Mouse (Mus musculus) heart, postnatal 10 days (tissue): Measurements from ENCODE around the gene Cbx7. TPM values are rescaled to one million over a fixed set of nuclear protein-coding genes. Genes with fewer than 3 reads are reported as not detected.
A peak's percentile ranks its signal among the peaks of the same experiment; 100 is the strongest.

Experiments
- DNase-seq, 2 experiments: peaks; one replicate each; pipeline ENCODE4 v3.0.0; 2021
- intact Hi-C: fragments of 180-260 bp; cut with DNase I; formaldehyde crosslinking; loops from one replicate; pipeline ENCODE4 v1.15.1; 2025
- total RNA-seq, 2 experiments: library from RNA; stranded (reverse); gene quantifications; 2 replicates each; pipeline ENCODE4 v1.2.3; 2021

The Cbx7 gene
- total RNA-seq, 2 experiments from 2014 or later: 3.0 to 3.8 TPM

- intact Hi-C loops: loop anchor here (2.0 kb wide), 3 partner anchors 48 to 70 kb away; no protein-coding TSS in a partner anchor
- DNase-seq: peak; percentile 87 to 91
These were observed 33.9 kb upstream of the Cbx7 start for GRCm38 (mm10) chr15:80004644-80005340.

GRCm38 (mm10) chr15:80003581-80003980 lies 32.7 kb upstream of the Cbx7 start:
- DNase-seq: peak in 1 of 2 experiments; percentile 38
- intact Hi-C loops: no loop called here

- no peak for DNase-seq
- intact Hi-C loops: no loop called here
These were observed 30.7 kb upstream of the Cbx7 start for GRCm38 (mm10) chr15:80001601-80002000.

- intact Hi-C loops: no loop called here
- DNase-seq: no peak
These were observed 29.8 kb upstream of the Cbx7 start for GRCm38 (mm10) chr15:80000694-80001093.

GRCm38 (mm10) chr15:79997988-79998387 lies 27.1 kb upstream of the Cbx7 start:
- DNase-seq: no peak
- intact Hi-C loops: no loop called here

- intact Hi-C loops: no loop called here
- no peak for DNase-seq
These were observed 25.9 kb upstream of the Cbx7 start for GRCm38 (mm10) chr15:79996781-79997180.

GRCm38 (mm10) chr15:79995552-79995951 lies 24.6 kb upstream of the Cbx7 start:
- no peak for DNase-seq
- intact Hi-C loops: no loop called here

- no peak for DNase-seq
- intact Hi-C loops: loop anchor here (5.0 kb wide), 1 partner anchor 37 kb away; no protein-coding TSS in a partner anchor
These were observed 23.6 kb upstream of the Cbx7 start for GRCm38 (mm10) chr15:79994566-79994965.

GRCm38 (mm10) chr15:79986182-79986581 lies 15.3 kb upstream of the Cbx7 start:
- intact Hi-C loops: no loop called here
- DNase-seq: no peak

GRCm38 (mm10) chr15:79985471-79985870 lies 14.6 kb upstream of the Cbx7 start:
- DNase-seq: no peak
- intact Hi-C loops: no loop called here

GRCm38 (mm10) chr15:79984152-79984551 lies 13.2 kb upstream of the Cbx7 start:
- DNase-seq: no peak
- intact Hi-C loops: no loop called here

GRCm38 (mm10) chr15:79980716-79981115 lies 9.8 kb upstream of the Cbx7 start:
- no peak for DNase-seq
- intact Hi-C loops: no loop called here

- DNase-seq: no peak
- intact Hi-C loops: no loop called here
These were observed 1.3 kb upstream of the Cbx7 start for GRCm38 (mm10) chr15:79972186-79972585.

GRCm38 (mm10) chr15:79970491-79970890 lies 428 bp downstream of the Cbx7 start:
- intact Hi-C loops: no loop called here
- no peak for DNase-seq

- no peak for DNase-seq
- intact Hi-C loops: no loop called here
These were observed 3.6 kb downstream of the Cbx7 start for GRCm38 (mm10) chr15:79967346-79967745.

GRCm38 (mm10) chr15:79964376-79964775 lies 6.5 kb downstream of the Cbx7 start:
- no peak for DNase-seq
- intact Hi-C loops: no loop called here

GRCm38 (mm10) chr15:79962661-79963060 lies 8.3 kb downstream of the Cbx7 start:
- intact Hi-C loops: no loop called here
- DNase-seq: no peak

GRCm38 (mm10) chr15:79961366-79961921 lies 9.5 kb downstream of the Cbx7 start:
- DNase-seq: peak; percentile 53 to 60
- intact Hi-C loops: no loop called here

- DNase-seq: no peak
- intact Hi-C loops: loop anchor here (5.0 kb wide), 1 partner anchor 34 kb away; no protein-coding TSS in a partner anchor
These were observed 12.5 kb downstream of the Cbx7 start for GRCm38 (mm10) chr15:79958418-79958817.

GRCm38 (mm10) chr15:79956559-79956958 lies 14.4 kb downstream of the Cbx7 start:
- intact Hi-C loops: loop anchor here (5.0 kb wide), 1 partner anchor 36 kb away; no protein-coding TSS in a partner anchor

GRCm38 (mm10) chr15:79953470-79953869 lies 17.4 kb downstream of the Cbx7 start:
- DNase-seq: peak in 1 of 2 experiments; percentile 34
- intact Hi-C loops: no loop called here

More at GRCm38 (mm10) chr15:79956559-79956958, 14.4 kb downstream of the Cbx7 start:
- no peak for DNase-seq
